Mouse (Mus musculus) myocyte (in vitro differentiated cells): Measurements from ENCODE around the gene Bri3.

ENCODE experiments used
- CEBPB ChIP-seq: IDR thresholded peaks from 2 replicates; pipeline ENCODE4 v1.6.1; 2011; ENCODE audit warnings: mild to moderate bottlenecking, moderate library complexity; ENCODE audit not compliant: poor library complexity, insufficient read depth, severe bottlenecking
- E2F4 ChIP-seq: IDR thresholded peaks from one replicate; pipeline ENCODE4 v1.6.1; 2011; ENCODE audit warnings: mild to moderate bottlenecking, control low read depth, moderate library complexity; ENCODE audit not compliant: insufficient read depth
- MAX ChIP-seq: IDR thresholded peaks from one replicate; pipeline ENCODE4 v1.6.1; 2011; ENCODE audit warnings: low read depth, mild to moderate bottlenecking, control low read depth
- MYOG ChIP-seq, 3 experiments: IDR thresholded peaks; one replicate each; pipeline ENCODE4 v1.6.1; 2011; ENCODE audit warnings: control low read depth in 2 of 3, low read depth in 2 of 3, mild to moderate bottlenecking in 2 of 3; ENCODE audit not compliant: insufficient read length in 2 of 3, control insufficient read depth in 1 of 3, insufficient read depth in 1 of 3
- POLR2A ChIP-seq: IDR thresholded peaks from one replicate; pipeline ENCODE4 v1.6.1; 2011; ENCODE audit warnings: low read depth, mild to moderate bottlenecking, control low read depth, moderate library complexity; ENCODE audit not compliant: insufficient read length
- POLR2AphosphoS2 ChIP-seq: IDR thresholded peaks from one replicate; pipeline ENCODE4 v1.6.1; 2011; ENCODE audit warnings: low read depth, control low read depth; ENCODE audit not compliant: insufficient read length
- SRF ChIP-seq: IDR thresholded peaks from one replicate; pipeline ENCODE4 v1.6.1; 2011; ENCODE audit warnings: low read depth; ENCODE audit not compliant: control insufficient read depth, insufficient read length
- TCF12 ChIP-seq: IDR thresholded peaks from one replicate; pipeline ENCODE4 v1.6.1; 2011; ENCODE audit warnings: mild to moderate bottlenecking, control low read depth; ENCODE audit not compliant: poor library complexity, insufficient read depth, severe bottlenecking
- USF1 ChIP-seq: IDR thresholded peaks from one replicate; pipeline ENCODE4 v1.6.1; 2011; ENCODE audit warnings: low read depth, mild to moderate bottlenecking, control low read depth, moderate library complexity

GRCm38 (mm10) chr5:144234714-144235113 lies 9.5 kb upstream of the Bri3 start:
- TF ChIP-seq CEBPB (no peak), POLR2A (no peak), MAX (no peak), MYOG (IDR thresholded peaks at IDR 0.05; ENCODE audit: control insufficient read depth in 1 of 3, insufficient read depth in 1 of 3, insufficient read length in 2 of 3, low read depth in 2 of 3) (no peak), USF1 (no peak), TCF12 (no peak), E2F4 (no peak), SRF (no peak), POLR2AphosphoS2 (no peak)
